Mouse (Mus musculus) liver, embryonic 14.5 days (tissue): ENCODE data around the gene 9530003J23Rik.

Source experiments
- CTCF ChIP-seq: IDR thresholded peaks from 2 replicates; pipeline ENCODE4 v1.5.1; 2016; ENCODE audit warnings: antibody characterized with exemption, low read depth, control low read depth
- EP300 ChIP-seq: IDR thresholded peaks from 2 replicates; pipeline ENCODE4 v1.6.1; 2016; ENCODE audit warnings: antibody characterized with exemption, low read depth

DNA sequence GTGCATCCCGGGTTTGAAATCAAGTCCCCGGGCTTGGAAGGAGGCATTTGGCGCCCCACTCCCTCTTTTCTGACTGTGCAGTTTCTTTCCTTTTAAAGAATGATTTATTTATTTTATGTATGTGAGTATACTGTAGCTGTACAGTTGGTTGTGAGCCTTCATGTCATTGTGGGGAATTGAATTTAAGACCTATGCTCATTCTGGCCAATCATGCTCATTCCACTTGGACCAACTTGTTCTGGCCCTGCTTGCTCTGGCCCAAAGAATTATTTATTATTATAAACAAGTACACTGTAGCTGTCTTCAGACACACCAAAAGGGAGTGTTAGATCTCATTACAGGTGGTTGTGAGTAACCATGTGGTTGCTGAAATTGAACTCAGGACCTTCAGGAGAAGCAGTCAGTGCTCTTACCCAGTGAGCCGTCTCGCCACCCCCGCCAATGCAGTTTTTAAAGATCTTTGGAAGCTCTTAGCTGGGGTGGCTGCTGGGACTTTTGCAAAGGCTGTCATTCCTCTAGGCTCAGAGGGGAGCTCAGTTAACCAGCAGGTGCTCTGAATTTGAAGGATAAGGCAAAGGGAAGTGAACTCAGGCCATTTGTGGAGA is 48.0 kb upstream of the 9530003J23Rik start:
- TF ChIP-seq EP300 (no peak), CTCF (no peak)
